ENCODE assay signal across 8 mouse cellular contexts in genomic region chr9:121838829-121839621, GRCm38 (mm10). TPM values are rescaled to one million over a fixed set of nuclear protein-coding genes. Genes with fewer than 3 reads are reported as not detected.
DNase-seq lines count a peak whose midpoint lies in the region; ATAC-seq and TF ChIP-seq lines count a peak whose summit lies in the region.

Gene Ccdc13 (minus strand): TSS chr9:121839461.

- no peak for TF ChIP-seq POLR2A in bone marrow, adult 2 months (IDR thresholded peaks at IDR 0.05; ENCODE audit: borderline replicate concordance, control insufficient read depth, low read depth, low read length)

- H3K9me3 ChIP-seq in hindbrain, embryonic 16.5 days (ENCODE audit: control insufficient read depth, low read length): peaks cover 2% of the 10 kb centered on the region; the same call in 1 of the 2 replicates

- H3K9ac ChIP-seq in hindbrain, embryonic 16.5 days (ENCODE audit: low read depth, low read length): peak within 1 kb of the TSS; percentile 41

- H3K27ac ChIP-seq in bone marrow, adult 2 months (ENCODE audit: control insufficient read depth, insufficient read depth, low read depth, low read length, poor library complexity): no peak within 1 kb of the TSS
- no peak within 1 kb of the TSS for H3K27ac ChIP-seq in hindbrain, embryonic 16.5 days (ENCODE audit: low read depth, low read length)
- peak within 1 kb of the TSS; percentile 44; the same call in 1 of the 2 replicates for H3K27ac ChIP-seq in left cerebral cortex, adult 2 months

- TF ChIP-seq CTCF in bone marrow, adult 2 months (IDR thresholded peaks at IDR 0.05; ENCODE audit: control insufficient read depth, insufficient read depth, low read length): no peak; the same call in 1 of the 2 replicates
- TF ChIP-seq CTCF in left cerebral cortex, adult 2 months (IDR thresholded peaks at IDR 0.05): no peak

- no peaks in the 10 kb centered on the region for H3K27me3 ChIP-seq in hindbrain, embryonic 16.5 days (replicated peaks; ENCODE audit: control insufficient read depth, insufficient read depth, low read length)

- peaks cover 1% of the 10 kb centered on the region; the same call in 1 of the 2 replicates for H3K4me1 ChIP-seq in bone marrow, adult 2 months (ENCODE audit: control insufficient read depth, insufficient read depth, low read length)
- H3K4me1 ChIP-seq in hindbrain, embryonic 16.5 days (ENCODE audit: control insufficient read depth, insufficient read depth, low read depth, low read length): no peaks in the 10 kb centered on the region; the same call in 1 of the 2 replicates

- intact Hi-C loops in left cerebral cortex, adult 2 months (cut with DNase I): no loop called here

- DNase-seq in CD8-positive naive resting alpha-beta T cell, adult 2 months (ENCODE audit: low read depth in 2 of 2, low spot score in 2 of 2): peak; percentile 15 to 35
- DNase-seq in frontal cortex, postnatal 10 days (ENCODE audit: low spot score in 2 of 2): peak; percentile 81 to 89
- DNase-seq in left cerebral cortex, adult 2 months (ENCODE audit: extremely low spot score in 1 of 2, low spot score in 2 of 2): peak; percentile 86 to 87
- peak; percentile 80 for DNase-seq in lung, postnatal 36 days
- DNase-seq in retina, postnatal 7 days (ENCODE audit: low read depth, low spot score): peak; percentile 55
- DNase-seq in urinary bladder, postnatal 25 days (ENCODE audit: low spot score): peak; percentile 64

- peak within 1 kb of the TSS; percentile 47 for H3K4me3 ChIP-seq in bone marrow, adult 2 months (replicated peaks; ENCODE audit: control insufficient read depth, low read depth, low read length)
- H3K4me3 ChIP-seq in hindbrain, embryonic 16.5 days (ENCODE audit: low read length): peak within 1 kb of the TSS; percentile 46
- peak within 1 kb of the TSS; percentile 58 for H3K4me3 ChIP-seq in left cerebral cortex, adult 2 months

- WGBS in bone marrow, adult 2 months: 8% methylated on average over 61 of the region's 61 CpGs
- 3% methylated on average over 57 of the region's 61 CpGs for whole genome bisulfite sequencing in hindbrain, embryonic 16.5 days

- H3K36me3 ChIP-seq in hindbrain, embryonic 16.5 days (ENCODE audit: control insufficient read depth, insufficient read depth, low read length): no peaks in the 10 kb centered on the region

- peak within 1 kb of the TSS; percentile 65 for H3K4me2 ChIP-seq in hindbrain, embryonic 16.5 days (ENCODE audit: low read length)

- peak; percentile 94 for ATAC-seq in hindbrain, embryonic 16.5 days

RNA-seq across cellular contexts. Expression of gene Ccdc13, which starts in this region (rescaled TPM):
- not detected in 2 replicates for polyA plus RNA-seq in bone marrow, adult 2 months (2011; ENCODE audit: insufficient read depth, insufficient read length, low replicate concordance, missing spikeins)
- polyA plus RNA-seq in hindbrain, embryonic 16.5 days (2015; fragmentation: Nextera tagmentation; extraction: Ambion mirVana): 2.8 and 3.6 TPM in 2 replicates
- 1 to 10 TPM; 5.7 to 6.2 TPM for total RNA-seq in left cerebral cortex, adult 2 months (2021)

Comparison
In these comparisons a context has a peak if more than half of its experiments do, and no peak if none do; other contexts are left out.
1. DNase-seq: peak in every context shown above with its lines; median percentile 86 in left cerebral cortex, adult 2 months; 85 in frontal cortex, postnatal 10 days; 80 in lung, postnatal 36 days; 64 in urinary bladder, postnatal 25 days; 55 in retina, postnatal 7 days; 25 in CD8-positive naive resting alpha-beta T cell, adult 2 months.